Mouse (Mus musculus) spleen, postnatal 0 days (tissue): ENCODE measurements around the gene Olfr791. TPM values are rescaled to one million over a fixed set of nuclear protein-coding genes. Genes with fewer than 3 reads are reported as not detected.

Experiments used
- polyA plus RNA-seq: library from polyadenylated mRNA; unstranded; fragments of >200 nt; fragmentation: Nextera tagmentation; extraction: Ambion mirVana; gene quantifications from 2 replicates; pipeline ENCODE4 v1.2.1, GENCODE M21; 2015

Olfr791 gene
- not detected in 2 replicates for polyA plus RNA-seq

GRCm38 (mm10) chr10:129521492-129521891, at the start of gene Olfr791:
Olfr791 (plus strand) TSS chr10:129521792.

GRCm38 (mm10) chr10:129484452-129484851, 37.1 kb upstream of the Olfr791 start, which contains the start of gene Olfr789:
Olfr789 (plus strand) TSS chr10:129484752.

GRCm38 (mm10) chr10:129498192-129498591, 23.4 kb upstream of the Olfr791 start, which contains the start of gene Olfr790:
Olfr790 (plus strand) TSS chr10:129498492.

GRCm38 (mm10) chr10:129538862-129539261, 17.3 kb downstream of the Olfr791 start, which contains the start of gene Olfr792:
Olfr792 (plus strand) TSS chr10:129539162.

GRCm38 (mm10) chr10:129567355-129567754, 45.8 kb downstream of the Olfr791 start, which contains the start of gene Olfr794:
Olfr794 (plus strand) TSS chr10:129567655.

Other genes with a start within 250 kb of the Olfr791 start
- gene Olfr780, start 203.7 kb upstream of the Olfr791 start, polyA plus RNA-seq = not detected in 2 replicates
- gene Olfr781, start 192.9 kb upstream of the Olfr791 start, polyA plus RNA-seq = not detected in 2 replicates
- not detected in 2 replicates for gene Olfr782, start 172.9 kb upstream of the Olfr791 start, polyA plus RNA-seq
- 0.04 and 0.07 TPM in 2 replicates for gene Olfr784, start 137.7 kb upstream of the Olfr791 start, polyA plus RNA-seq
- gene Olfr785, start 116.4 kb upstream of the Olfr791 start, polyA plus RNA-seq = not detected in 2 replicates
- not detected in 2 replicates for gene Olfr786, start 94.5 kb upstream of the Olfr791 start, polyA plus RNA-seq
- not detected in 2 replicates for gene Olfr787, start 59.9 kb upstream of the Olfr791 start, polyA plus RNA-seq
- not detected in 2 replicates for gene Olfr788, start 50.8 kb upstream of the Olfr791 start, polyA plus RNA-seq
- gene Olfr789, start 37.0 kb upstream of the Olfr791 start, polyA plus RNA-seq = not detected in 2 replicates
- gene Olfr790, start 23.3 kb upstream of the Olfr791 start, polyA plus RNA-seq = not detected in 2 replicates
- not detected in 2 replicates for gene Olfr792, start 17.4 kb downstream of the Olfr791 start, polyA plus RNA-seq
- gene Olfr794, start 45.9 kb downstream of the Olfr791 start, polyA plus RNA-seq = not detected in 2 replicates
- not detected in 2 replicates for gene Olfr796, start 90.8 kb downstream of the Olfr791 start, polyA plus RNA-seq
- not detected in 2 replicates for gene Olfr798, start 106.1 kb downstream of the Olfr791 start, polyA plus RNA-seq
- not detected in 2 replicates for gene Olfr799, start 115.7 kb downstream of the Olfr791 start, polyA plus RNA-seq
- gene Olfr800, start 135.9 kb downstream of the Olfr791 start, polyA plus RNA-seq = not detected in 2 replicates
- gene Olfr801, start 152.1 kb downstream of the Olfr791 start, polyA plus RNA-seq = not detected in 2 replicates
- 0.02 TPM in 1 of 2 replicates, not detected in the other for gene Olfr802, start 166.4 kb downstream of the Olfr791 start, polyA plus RNA-seq
- not detected in 2 replicates for gene Olfr803, start 172.5 kb downstream of the Olfr791 start, polyA plus RNA-seq
- not detected in 2 replicates for gene Olfr804, start 181.4 kb downstream of the Olfr791 start, polyA plus RNA-seq
- gene Olfr805, start 207.6 kb downstream of the Olfr791 start, polyA plus RNA-seq = not detected in 2 replicates
- not detected in 2 replicates for gene Olfr806, start 220.1 kb downstream of the Olfr791 start, polyA plus RNA-seq
- gene Olfr807, start 236.0 kb downstream of the Olfr791 start, polyA plus RNA-seq = not detected in 2 replicates
- not detected in 2 replicates for gene Olfr808, start 243.7 kb downstream of the Olfr791 start, polyA plus RNA-seq